Mouse (Mus musculus): ENCODE measurements around the gene Asb10.

The Asb10 gene

GRCm38 (mm10) chr5:24535731-24536130 lies 5.0 kb downstream of the Asb10 start:
- no peak for DNase-seq (ENCODE audit: low spot score)

- DNase-seq (ENCODE audit: low spot score), result no peak
These were observed 6.5 kb downstream of the Asb10 start for GRCm38 (mm10) chr5:24534292-24534691.

GRCm38 (mm10) chr5:24533391-24533790 lies 7.4 kb downstream of the Asb10 start:
- no peak for DNase-seq (ENCODE audit: low spot score)

GRCm38 (mm10) chr5:24530042-24530689 lies 10.6 kb downstream of the Asb10 start:
- DNase-seq (ENCODE audit: low spot score), result peak; percentile 80

GRCm38 (mm10) chr5:24527780-24528179 lies 13.0 kb downstream of the Asb10 start:
- DNase-seq (ENCODE audit: low spot score), result no peak

GRCm38 (mm10) chr5:24526889-24527230 lies 13.9 kb downstream of the Asb10 start, which contains the start of gene Gbx1:
Gbx1 (minus strand) TSS chr5:24527202.
- no peak for DNase-seq (ENCODE audit: low spot score)

GRCm38 (mm10) chr5:24526190-24526888 lies 14.4 kb downstream of the Asb10 start:
- no peak for DNase-seq (ENCODE audit: low spot score)

GRCm38 (mm10) chr5:24525360-24526189 lies 15.2 kb downstream of the Asb10 start:
- no peak for DNase-seq (ENCODE audit: low spot score)

GRCm38 (mm10) chr5:24524522-24524921 lies 16.3 kb downstream of the Asb10 start:
- no peak for DNase-seq (ENCODE audit: low spot score)

- no peak for DNase-seq (ENCODE audit: low spot score)
These were observed 17.0 kb downstream of the Asb10 start for GRCm38 (mm10) chr5:24523806-24524205.

GRCm38 (mm10) chr5:24521366-24521765 lies 19.4 kb downstream of the Asb10 start:
- DNase-seq (ENCODE audit: low spot score), result no peak

GRCm38 (mm10) chr5:24512271-24512670 lies 28.5 kb downstream of the Asb10 start:
- no peak for DNase-seq (ENCODE audit: low spot score)

GRCm38 (mm10) chr5:24510635-24511034 lies 30.1 kb downstream of the Asb10 start:
- peak; percentile 23 for DNase-seq (ENCODE audit: low spot score)

- DNase-seq (ENCODE audit: low spot score), result no peak
These were observed 32.4 kb downstream of the Asb10 start for GRCm38 (mm10) chr5:24508406-24508805.

- no peak for DNase-seq (ENCODE audit: low spot score)
These were observed 35.3 kb downstream of the Asb10 start for GRCm38 (mm10) chr5:24505513-24505912.

GRCm38 (mm10) chr5:24502786-24503185 lies 38.0 kb downstream of the Asb10 start:
- no peak for DNase-seq (ENCODE audit: low spot score)

- no peak for DNase-seq (ENCODE audit: low spot score)
These were observed 39.9 kb downstream of the Asb10 start for GRCm38 (mm10) chr5:24500851-24501250.

- DNase-seq (ENCODE audit: low spot score), result no peak
These were observed 41.7 kb downstream of the Asb10 start for GRCm38 (mm10) chr5:24499113-24499512.

GRCm38 (mm10) chr5:24497526-24497925 lies 43.3 kb downstream of the Asb10 start:
- DNase-seq (ENCODE audit: low spot score), result no peak

GRCm38 (mm10) chr5:24496756-24497155 lies 44.0 kb downstream of the Asb10 start:
- DNase-seq (ENCODE audit: low spot score), result no peak

- no peak for DNase-seq (ENCODE audit: low spot score)
These were observed 45.8 kb downstream of the Asb10 start for GRCm38 (mm10) chr5:24495019-24495418.

- DNase-seq (ENCODE audit: low spot score), result no peak
These were observed 48.1 kb downstream of the Asb10 start for GRCm38 (mm10) chr5:24492546-24493285.

All from c-Kit-positive CD71-positive TER-119-positive erythroid progenitor cells, embryonic 14.5 days (primary cell).